Mouse (Mus musculus): ENCODE data around the gene Hspb7. TPM values are rescaled to one million over a fixed set of nuclear protein-coding genes. Genes with fewer than 3 reads are reported as not detected.
A peak's percentile ranks its signal among the peaks of the same experiment; 100 is the strongest.

Gene Hspb7
- polyA plus RNA-seq, 1 experiment from 2014 or later = 0.80 TPM

DNA sequence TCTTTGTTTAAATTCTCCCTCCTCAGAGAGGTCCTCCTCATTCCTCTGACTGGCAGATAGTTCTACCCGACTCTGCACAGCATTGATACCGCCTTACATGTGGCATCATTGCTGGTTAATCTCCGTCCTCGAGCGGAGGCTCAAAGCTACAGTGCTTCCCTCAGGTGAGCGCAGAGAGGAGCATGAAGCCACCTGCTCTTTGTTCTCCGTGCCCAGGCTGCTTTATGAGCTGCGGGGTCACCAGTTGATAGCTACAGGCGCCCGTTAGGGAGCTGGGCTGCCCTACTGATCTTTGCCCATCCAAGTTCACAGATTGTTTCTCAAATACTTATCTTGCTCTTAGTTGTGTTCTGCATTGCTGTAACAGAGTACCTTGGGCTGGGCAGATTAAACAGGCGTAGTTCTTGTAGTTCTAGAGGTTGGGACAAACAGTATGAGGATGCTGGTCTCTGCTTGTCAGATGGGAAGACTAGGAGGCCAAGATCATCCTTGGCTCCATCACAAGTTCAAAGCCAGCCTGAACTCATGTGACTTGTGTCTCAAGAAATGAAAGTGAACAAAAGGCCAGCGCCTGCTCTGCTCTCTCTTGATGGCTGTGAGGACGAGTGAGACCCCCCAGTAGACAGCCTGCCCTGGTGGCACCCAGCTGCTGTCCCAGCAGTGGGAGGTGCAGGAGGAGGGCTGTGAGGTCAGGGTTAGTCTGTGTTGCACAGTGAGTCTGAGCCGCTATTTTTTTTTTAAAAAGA, 35.8 kb downstream of the Hspb7 start:
- Histone ChIP-seq H3K9ac (replicated peaks; ENCODE audit: low read length) (no peak overlapping the region), H3K4me2 (replicated peaks; ENCODE audit: low read depth, low read length) (no peak overlapping the region), H3K9me3 (ENCODE audit: low read length) (no peaks in the 10 kb centered on the region), H3K27me3 (ENCODE audit: insufficient read depth, low read length) (no peaks in the 10 kb centered on the region), H3K4me1 (ENCODE audit: insufficient read depth, low read length) (peaks cover 25% of the 10 kb centered on the region), H3K4me3 (ENCODE audit: low read length) (no peak overlapping the region), H3K36me3 (ENCODE audit: insufficient read depth, low read length) (peaks cover 11% of the 10 kb centered on the region; the same call in 1 of the 2 replicates), H3K27ac (ENCODE audit: low read length) (no peak overlapping the region)
- ATAC-seq (ENCODE audit: low FRiP score, low TSS enrichment) = no peak
- WGBS = 89% methylated on average over 14 of the region's 14 CpGs

- ATAC-seq (ENCODE audit: low FRiP score, low TSS enrichment) = peak; percentile 88
- no peaks in the 10 kb centered on the region for H3K9me3 ChIP-seq (ENCODE audit: low read length)
- peaks cover 7% of the 10 kb centered on the region for H3K36me3 ChIP-seq (ENCODE audit: insufficient read depth, low read length)
- H3K4me2 ChIP-seq (replicated peaks; ENCODE audit: low read depth, low read length) = 0 out of 2 replicates have a peak overlapping the region, but pooled peaks have one; percentile 0
- H3K4me3 ChIP-seq (ENCODE audit: low read length) = no peak overlapping the region
- no peaks in the 10 kb centered on the region for H3K27me3 ChIP-seq (ENCODE audit: insufficient read depth, low read length)
- H3K9ac ChIP-seq (replicated peaks; ENCODE audit: low read length) = no peak overlapping the region
- peaks cover 21% of the 10 kb centered on the region for H3K4me1 ChIP-seq (ENCODE audit: insufficient read depth, low read length)
- 13% methylated on average over 7 of the region's 7 CpGs for whole genome bisulfite sequencing
- peak overlapping the region; percentile 22 for H3K27ac ChIP-seq (ENCODE audit: low read length)
Measured at GRCm38 (mm10) chr4:141458236-141458635, 37.7 kb downstream of the Hspb7 start.

DNA sequence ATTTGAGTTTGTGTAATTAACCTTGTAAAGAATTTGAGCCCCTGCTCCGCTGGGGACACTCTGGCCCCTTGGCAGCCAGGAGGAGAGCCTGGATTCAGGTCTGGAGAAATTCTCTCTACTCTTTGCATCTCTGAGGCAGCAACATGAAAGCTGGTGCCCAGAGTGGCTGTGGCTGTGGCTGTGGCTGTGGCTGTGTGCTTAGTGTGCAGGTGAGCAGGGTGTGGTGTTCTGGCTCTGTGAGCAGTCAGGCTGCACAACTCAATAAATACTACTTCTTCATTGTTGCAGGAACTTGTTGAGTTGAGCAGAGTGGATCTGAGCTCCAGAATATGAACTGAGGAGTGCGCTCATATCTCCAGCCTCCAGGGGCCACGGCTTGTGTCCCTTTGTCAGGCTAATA, 38.3 kb downstream of the Hspb7 start:
- H3K36me3 ChIP-seq (ENCODE audit: insufficient read depth, low read length) = peaks cover 12% of the 10 kb centered on the region
- no peaks in the 10 kb centered on the region for H3K9me3 ChIP-seq (ENCODE audit: low read length)
- no peak overlapping the region for H3K4me3 ChIP-seq (ENCODE audit: low read length)
- WGBS = 64% methylated on average over 3 of the region's 3 CpGs
- H3K27ac ChIP-seq (ENCODE audit: low read length) = peak overlapping the region; percentile 61
- H3K27me3 ChIP-seq (ENCODE audit: insufficient read depth, low read length) = no peaks in the 10 kb centered on the region
- H3K4me1 ChIP-seq (ENCODE audit: insufficient read depth, low read length) = peaks cover 21% of the 10 kb centered on the region
- no peak for ATAC-seq (ENCODE audit: low FRiP score, low TSS enrichment)
- H3K4me2 ChIP-seq (replicated peaks; ENCODE audit: low read depth, low read length) = no peak overlapping the region
- H3K9ac ChIP-seq (replicated peaks; ENCODE audit: low read length) = 0 out of 2 replicates have a peak overlapping the region, but pooled peaks have one; percentile 32

DNA sequence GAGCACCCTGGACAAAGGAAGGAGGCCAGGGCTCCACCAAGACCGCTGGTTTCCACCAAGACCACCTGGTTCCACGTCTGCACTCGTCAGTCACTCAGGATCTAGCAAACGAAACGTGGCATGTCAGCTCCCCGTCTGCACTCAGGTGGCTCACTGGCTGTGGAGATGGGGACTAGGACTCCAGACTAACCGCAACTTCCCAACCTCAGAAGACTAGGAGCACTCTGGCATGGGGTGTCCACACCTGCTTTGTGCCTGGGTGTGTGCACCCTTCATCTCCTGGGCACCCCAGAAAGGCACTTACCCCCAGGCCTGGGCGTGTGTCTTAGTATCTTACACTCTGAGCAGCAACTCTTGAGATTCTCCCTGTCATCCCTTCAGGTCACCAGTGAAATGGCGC, 39.2 kb downstream of the Hspb7 start:
- Histone ChIP-seq H3K4me2 (replicated peaks; ENCODE audit: low read depth, low read length) (no peak overlapping the region), H3K36me3 (ENCODE audit: insufficient read depth, low read length) (peaks cover 20% of the 10 kb centered on the region), H3K27ac (ENCODE audit: low read length) (no peak overlapping the region), H3K4me1 (ENCODE audit: insufficient read depth, low read length) (peaks cover 21% of the 10 kb centered on the region), H3K9ac (replicated peaks; ENCODE audit: low read length) (no peak overlapping the region), H3K4me3 (ENCODE audit: low read length) (no peak overlapping the region), H3K27me3 (ENCODE audit: insufficient read depth, low read length) (no peaks in the 10 kb centered on the region), H3K9me3 (ENCODE audit: low read length) (no peaks in the 10 kb centered on the region)
- no peak for ATAC-seq (ENCODE audit: low FRiP score, low TSS enrichment)
- 95% methylated on average over 9 of the region's 9 CpGs for WGBS

DNA sequence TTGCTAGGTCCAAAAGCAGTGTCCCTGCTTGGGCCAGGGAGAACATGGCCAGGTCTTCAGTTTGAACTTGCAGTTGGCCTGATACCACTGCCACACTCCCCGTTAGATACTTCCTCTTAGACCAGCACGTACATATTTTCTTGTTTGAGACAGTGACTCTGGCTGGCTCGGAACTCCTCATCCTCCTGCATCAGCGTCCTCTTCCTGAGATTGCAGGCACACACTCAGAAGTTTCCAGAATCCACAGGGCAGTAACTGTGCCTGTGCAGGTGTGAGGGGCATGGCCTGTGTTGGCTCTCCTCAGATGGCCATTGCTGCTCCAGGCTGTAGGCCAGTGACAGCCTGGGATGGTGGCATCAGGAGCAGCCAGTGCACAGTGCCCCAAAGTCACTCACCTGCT, 39.9 kb downstream of the Hspb7 start:
- Histone ChIP-seq H3K4me3 (ENCODE audit: low read length) (no peak overlapping the region), H3K4me1 (ENCODE audit: insufficient read depth, low read length) (peaks cover 19% of the 10 kb centered on the region), H3K9me3 (ENCODE audit: low read length) (no peaks in the 10 kb centered on the region), H3K4me2 (replicated peaks; ENCODE audit: low read depth, low read length) (no peak overlapping the region), H3K27ac (ENCODE audit: low read length) (no peak overlapping the region), H3K36me3 (ENCODE audit: insufficient read depth, low read length) (peaks cover 28% of the 10 kb centered on the region), H3K9ac (replicated peaks; ENCODE audit: low read length) (no peak overlapping the region), H3K27me3 (ENCODE audit: insufficient read depth, low read length) (no peaks in the 10 kb centered on the region)
- 88% methylated on average over 4 of the region's 4 CpGs for WGBS
- ATAC-seq (ENCODE audit: low FRiP score, low TSS enrichment) = no peak

DNA sequence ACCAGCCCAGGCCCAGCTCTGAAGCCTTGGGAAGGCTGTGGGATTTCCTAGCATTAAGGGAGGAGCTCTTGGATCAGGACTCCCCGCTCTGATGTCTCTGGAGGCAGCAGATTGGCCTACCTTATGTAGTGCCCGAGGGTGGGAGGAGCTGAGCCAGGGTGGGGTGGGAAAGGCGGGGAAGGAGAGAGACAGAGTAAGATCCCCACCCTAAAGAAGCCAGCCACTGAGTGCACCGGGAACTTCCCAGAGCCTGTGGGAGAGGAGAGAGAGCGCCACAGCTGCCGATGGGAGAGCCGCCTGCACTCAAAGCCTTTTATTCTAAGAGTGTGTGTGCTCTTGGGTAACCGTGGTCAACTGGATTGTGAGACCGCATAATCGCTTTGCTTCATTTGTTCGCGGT, 40.5 kb downstream of the Hspb7 start:
- 66% methylated on average over 12 of the region's 12 CpGs for WGBS
- peaks cover 13% of the 10 kb centered on the region for H3K4me1 ChIP-seq (ENCODE audit: insufficient read depth, low read length)
- H3K36me3 ChIP-seq (ENCODE audit: insufficient read depth, low read length) = peaks cover 34% of the 10 kb centered on the region
- H3K4me3 ChIP-seq (ENCODE audit: low read length) = no peak overlapping the region
- H3K4me2 ChIP-seq (replicated peaks; ENCODE audit: low read depth, low read length) = no peak overlapping the region
- no peaks in the 10 kb centered on the region for H3K9me3 ChIP-seq (ENCODE audit: low read length)
- H3K27me3 ChIP-seq (ENCODE audit: insufficient read depth, low read length) = no peaks in the 10 kb centered on the region
- ATAC-seq (ENCODE audit: low FRiP score, low TSS enrichment) = no peak
- no peak overlapping the region for H3K9ac ChIP-seq (replicated peaks; ENCODE audit: low read length)
- no peak overlapping the region for H3K27ac ChIP-seq (ENCODE audit: low read length)

- WGBS = 88% methylated on average over 12 of the region's 12 CpGs
- Histone ChIP-seq H3K36me3 (ENCODE audit: insufficient read depth, low read length) (peaks cover 39% of the 10 kb centered on the region), H3K9me3 (ENCODE audit: low read length) (no peaks in the 10 kb centered on the region), H3K4me2 (replicated peaks; ENCODE audit: low read depth, low read length) (no peak overlapping the region), H3K4me3 (ENCODE audit: low read length) (no peak overlapping the region), H3K27ac (ENCODE audit: low read length) (no peak overlapping the region), H3K4me1 (ENCODE audit: insufficient read depth, low read length) (peaks cover 13% of the 10 kb centered on the region), H3K27me3 (ENCODE audit: insufficient read depth, low read length) (no peaks in the 10 kb centered on the region), H3K9ac (replicated peaks; ENCODE audit: low read length) (no peak overlapping the region)
- ATAC-seq (ENCODE audit: low FRiP score, low TSS enrichment) = no peak
Measured at GRCm38 (mm10) chr4:141461576-141461975, 41.0 kb downstream of the Hspb7 start.

GRCm38 (mm10) chr4:141463472-141463871, 42.9 kb downstream of the Hspb7 start:
- Histone ChIP-seq H3K27ac (ENCODE audit: low read length) (no peak overlapping the region), H3K9ac (replicated peaks; ENCODE audit: low read length) (no peak overlapping the region), H3K4me2 (replicated peaks; ENCODE audit: low read depth, low read length) (no peak overlapping the region), H3K4me1 (ENCODE audit: insufficient read depth, low read length) (peaks cover 5% of the 10 kb centered on the region), H3K4me3 (ENCODE audit: low read length) (no peak overlapping the region), H3K27me3 (ENCODE audit: insufficient read depth, low read length) (no peaks in the 10 kb centered on the region), H3K9me3 (ENCODE audit: low read length) (no peaks in the 10 kb centered on the region), H3K36me3 (ENCODE audit: insufficient read depth, low read length) (peaks cover 54% of the 10 kb centered on the region)
- WGBS = 79% methylated on average over 14 of the region's 14 CpGs
- ATAC-seq (ENCODE audit: low FRiP score, low TSS enrichment) = no peak

- no peak overlapping the region for H3K4me3 ChIP-seq (ENCODE audit: low read length)
- 77% methylated on average over 16 of the region's 16 CpGs for WGBS
- ATAC-seq (ENCODE audit: low FRiP score, low TSS enrichment) = no peak
- H3K4me2 ChIP-seq (replicated peaks; ENCODE audit: low read depth, low read length) = no peak overlapping the region
- no peaks in the 10 kb centered on the region for H3K9me3 ChIP-seq (ENCODE audit: low read length)
- no peaks in the 10 kb centered on the region for H3K27me3 ChIP-seq (ENCODE audit: insufficient read depth, low read length)
- H3K9ac ChIP-seq (replicated peaks; ENCODE audit: low read length) = no peak overlapping the region
- H3K36me3 ChIP-seq (ENCODE audit: insufficient read depth, low read length) = peaks cover 66% of the 10 kb centered on the region
- H3K4me1 ChIP-seq (ENCODE audit: insufficient read depth, low read length) = no peaks in the 10 kb centered on the region
- H3K27ac ChIP-seq (ENCODE audit: low read length) = no peak overlapping the region
Measured at GRCm38 (mm10) chr4:141464722-141465121, 44.1 kb downstream of the Hspb7 start.

DNA sequence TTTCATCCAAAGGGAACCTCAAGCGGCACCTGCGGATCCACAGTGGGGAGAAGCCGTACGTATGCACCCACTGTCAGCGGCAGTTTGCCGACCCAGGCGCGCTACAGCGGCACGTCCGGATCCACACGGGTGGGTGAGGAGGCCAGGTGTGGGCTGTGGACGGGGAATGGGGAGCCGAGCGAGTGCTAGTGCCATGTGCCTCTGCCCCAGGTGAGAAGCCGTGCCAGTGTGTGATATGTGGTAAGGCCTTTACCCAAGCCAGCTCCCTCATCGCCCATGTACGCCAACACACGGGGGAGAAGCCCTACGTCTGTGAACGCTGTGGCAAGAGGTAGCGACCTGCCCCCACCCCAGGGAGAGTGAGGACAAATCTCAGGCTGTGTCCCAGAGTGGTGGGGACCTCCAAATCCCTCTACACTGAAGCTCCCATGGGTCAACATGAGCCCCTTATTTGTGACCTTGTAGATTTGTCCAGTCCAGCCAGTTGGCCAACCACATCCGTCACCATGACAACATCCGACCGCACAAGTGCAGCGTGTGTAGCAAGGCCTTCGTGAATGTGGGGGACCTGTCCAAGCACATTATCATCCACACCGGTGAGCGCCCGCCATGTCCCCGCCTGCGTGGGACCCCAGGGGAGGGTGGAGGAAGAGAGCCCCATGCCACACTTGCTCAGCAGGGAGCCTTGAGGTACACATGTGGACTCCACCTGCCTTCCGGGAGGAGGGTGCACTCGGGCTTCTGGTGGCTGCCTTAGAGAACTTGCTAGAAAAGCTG, 45.1 kb downstream of the Hspb7 start:
- no peak overlapping the region for H3K4me3 ChIP-seq (ENCODE audit: low read length)
- H3K9me3 ChIP-seq (ENCODE audit: low read length) = no peaks in the 10 kb centered on the region
- WGBS = 85% methylated on average over 29 of the region's 34 CpGs
- H3K4me2 ChIP-seq (replicated peaks; ENCODE audit: low read depth, low read length) = no peak overlapping the region
- H3K9ac ChIP-seq (replicated peaks; ENCODE audit: low read length) = no peak overlapping the region
- H3K27me3 ChIP-seq (ENCODE audit: insufficient read depth, low read length) = no peaks in the 10 kb centered on the region
- peaks cover 73% of the 10 kb centered on the region for H3K36me3 ChIP-seq (ENCODE audit: insufficient read depth, low read length)
- H3K27ac ChIP-seq (ENCODE audit: low read length) = no peak overlapping the region
- no peak for ATAC-seq (ENCODE audit: low FRiP score, low TSS enrichment)
- H3K4me1 ChIP-seq (ENCODE audit: insufficient read depth, low read length) = no peaks in the 10 kb centered on the region

Measured in kidney, embryonic 16.5 days (tissue).